Mouse (Mus musculus): Measurements from ENCODE around the gene Hand2. TPM values are rescaled to one million over a fixed set of nuclear protein-coding genes. Genes with fewer than 3 reads are reported as not detected.

Hand2 gene
- polyA plus RNA-seq, 1 experiment: 32.1 TPM

GRCm38 (mm10) chr8:57324671-57325070 is 3.9 kb downstream of the Hand2 start:
- peak; percentile 12 for DNase-seq (ENCODE audit: low spot score)

- DNase-seq (ENCODE audit: low spot score): no peak
These were observed 4.5 kb downstream of the Hand2 start for GRCm38 (mm10) chr8:57325111-57325891.

- no peak for DNase-seq (ENCODE audit: low spot score)
These were observed 5.6 kb downstream of the Hand2 start for GRCm38 (mm10) chr8:57326091-57327065.

- DNase-seq (ENCODE audit: low spot score): no peak
These were observed 6.7 kb downstream of the Hand2 start for GRCm38 (mm10) chr8:57327281-57328160.

GRCm38 (mm10) chr8:57328161-57328920 is 7.6 kb downstream of the Hand2 start:
- DNase-seq (ENCODE audit: low spot score): no peak

GRCm38 (mm10) chr8:57328931-57329341 is 8.2 kb downstream of the Hand2 start:
- DNase-seq (ENCODE audit: low spot score): no peak

- DNase-seq (ENCODE audit: low spot score): no peak
These were observed 9.3 kb downstream of the Hand2 start for GRCm38 (mm10) chr8:57330106-57330505.

GRCm38 (mm10) chr8:57331727-57332630 is 11.2 kb downstream of the Hand2 start:
- no peak for DNase-seq (ENCODE audit: low spot score)

GRCm38 (mm10) chr8:57332676-57333482 is 12.1 kb downstream of the Hand2 start:
- no peak for DNase-seq (ENCODE audit: low spot score)

GRCm38 (mm10) chr8:57333483-57333770 is 12.6 kb downstream of the Hand2 start:
- DNase-seq (ENCODE audit: low spot score): no peak

- no peak for DNase-seq (ENCODE audit: low spot score)
These were observed 13.2 kb downstream of the Hand2 start for GRCm38 (mm10) chr8:57333795-57334551.

GRCm38 (mm10) chr8:57334714-57335113 is 13.9 kb downstream of the Hand2 start:
- no peak for DNase-seq (ENCODE audit: low spot score)

- no peak for DNase-seq (ENCODE audit: low spot score)
These were observed 16.7 kb downstream of the Hand2 start for GRCm38 (mm10) chr8:57337271-57338030.

- no peak for DNase-seq (ENCODE audit: low spot score)
These were observed 19.2 kb downstream of the Hand2 start for GRCm38 (mm10) chr8:57339711-57340650.

GRCm38 (mm10) chr8:57340840-57341540 is 20.2 kb downstream of the Hand2 start:
- DNase-seq (ENCODE audit: low spot score): no peak

- DNase-seq (ENCODE audit: low spot score): no peak
These were observed 20.7 kb downstream of the Hand2 start for GRCm38 (mm10) chr8:57341541-57341840.
